In the genomic region with DNA sequence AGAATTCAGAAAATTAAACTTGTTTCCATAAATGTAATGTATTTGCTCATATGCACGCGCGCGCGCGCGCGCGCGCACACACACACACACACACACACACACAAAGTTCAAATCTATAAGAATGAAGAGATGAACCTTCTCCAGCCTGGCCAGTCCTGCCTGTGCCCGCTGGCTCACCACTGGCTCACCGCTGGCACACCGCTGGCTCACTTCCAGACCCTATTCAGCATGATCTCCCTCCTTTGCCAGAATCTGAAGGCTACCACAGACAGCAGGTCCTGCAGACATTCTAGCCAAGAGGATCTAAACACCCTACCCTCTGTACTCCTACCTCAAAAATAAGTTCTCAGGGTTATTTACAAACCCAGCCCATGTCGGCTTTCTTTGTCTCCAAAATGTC, we compare ENCODE assay signal across 16 mouse cellular contexts.
DNase-seq lines count a peak whose midpoint lies in the region; ATAC-seq and TF ChIP-seq lines count a peak whose summit lies in the region.
"Had no signal": no experiment of that assay in that cellular context is flagged by ENCODE, and none has a peak within 500 bp of the region (broad histone marks: within the 10 kb centered on the region; RNA-seq: fewer than 3 reads in every experiment).

No protein-coding gene starts in this region.

- ATAC-seq in heart, embryonic 14.5 days (ENCODE audit: insufficient number of reproducible peaks, insufficient read depth, low FRiP score, low read depth), result no peak
- ATAC-seq in midbrain, postnatal 0 days (ENCODE audit: low FRiP score), result no peak
- ATAC-seq in midbrain, embryonic 11.5 days (ENCODE audit: low FRiP score), result no peak
- no peak for ATAC-seq in inflammation-experienced regulatory T-cells, adult 6 months
- ATAC-seq: intestine, embryonic 16.5 days; midbrain, embryonic 15.5 days had no signal

- WGBS in heart, embryonic 14.5 days, result 72% methylated on average over 14 of the region's 14 CpGs
- WGBS in midbrain, postnatal 0 days, result 77% methylated on average over 14 of the region's 14 CpGs
- 75% methylated on average over 14 of the region's 14 CpGs for WGBS in midbrain, embryonic 11.5 days

- H3K4me2 ChIP-seq in heart, embryonic 14.5 days (ENCODE audit: low read length), result peak overlapping the region; percentile 68
- no peak overlapping the region for H3K4me2 ChIP-seq in midbrain, postnatal 0 days (ENCODE audit: low read depth, low read length, poor library complexity, severe bottlenecking)
- H3K4me2 ChIP-seq in midbrain, embryonic 11.5 days, result no peak overlapping the region

- no peaks in the 10 kb centered on the region for H3K27me3 ChIP-seq in heart, embryonic 14.5 days (ENCODE audit: control insufficient read depth, insufficient read depth, low read length)
- H3K27me3 ChIP-seq in midbrain, postnatal 0 days (ENCODE audit: insufficient read depth, low read length), result no peaks in the 10 kb centered on the region
- H3K27me3 ChIP-seq in midbrain, embryonic 11.5 days (ENCODE audit: control insufficient read depth, insufficient read depth, low read length), result no peaks in the 10 kb centered on the region

- no peak overlapping the region for H3K4me3 ChIP-seq in heart, embryonic 14.5 days (ENCODE audit: control insufficient read depth in 1 of 2, insufficient read depth in 1 of 2, low read depth in 1 of 2, low read length in 2 of 2)
- H3K4me3 ChIP-seq in midbrain, postnatal 0 days (ENCODE audit: low read depth, low read length), result no peak overlapping the region
- H3K4me3 ChIP-seq in midbrain, embryonic 11.5 days (ENCODE audit: low read depth, low read length), result no peak overlapping the region
- H3K4me3 ChIP-seq: erythroblast, embryonic 14.5 days had no signal

- H3K4me1 ChIP-seq in heart, embryonic 14.5 days (ENCODE audit: control insufficient read depth in 2 of 2, insufficient read depth in 2 of 2, low read length in 2 of 2), result peaks cover 5% of the 10 kb centered on the region in 2 experiments; a peak in 2 of 4 replicates
- H3K4me1 ChIP-seq in midbrain, postnatal 0 days (ENCODE audit: insufficient read depth, low read length), result no peaks in the 10 kb centered on the region
- H3K4me1 ChIP-seq in midbrain, embryonic 11.5 days (ENCODE audit: control insufficient read depth, insufficient read depth, low read length), result peaks cover 16% of the 10 kb centered on the region

- H3K27ac ChIP-seq in heart, embryonic 14.5 days (replicated peaks in 1 of 2; ENCODE audit: control insufficient read depth in 1 of 2, insufficient read depth in 1 of 2, low read depth in 2 of 2, low read length in 2 of 2), result no peak overlapping the region
- H3K27ac ChIP-seq in midbrain, postnatal 0 days (ENCODE audit: low read depth, low read length), result no peak overlapping the region
- no peak overlapping the region for H3K27ac ChIP-seq in midbrain, embryonic 11.5 days (ENCODE audit: low read depth, low read length)
- H3K27ac ChIP-seq: limb, embryonic 10.5 days; liver, embryonic 15.5 days; midbrain, embryonic 15.5 days had no signal

- H3K9me3 ChIP-seq in heart, embryonic 14.5 days (ENCODE audit: control insufficient read depth, low read length), result no peaks in the 10 kb centered on the region
- H3K9me3 ChIP-seq in midbrain, postnatal 0 days (ENCODE audit: low read length), result no peaks in the 10 kb centered on the region
- H3K9me3 ChIP-seq in midbrain, embryonic 11.5 days (ENCODE audit: control insufficient read depth, low read length), result no peaks in the 10 kb centered on the region
- H3K9me3 ChIP-seq: limb, embryonic 10.5 days; liver, embryonic 15.5 days; midbrain, embryonic 15.5 days had no signal

- no peak overlapping the region for H3K9ac ChIP-seq in heart, embryonic 14.5 days (ENCODE audit: low read length)
- no peak overlapping the region for H3K9ac ChIP-seq in midbrain, postnatal 0 days (replicated peaks; ENCODE audit: low read length, poor library complexity, severe bottlenecking)
- no peak overlapping the region for H3K9ac ChIP-seq in midbrain, embryonic 11.5 days (ENCODE audit: low read length)
- H3K9ac ChIP-seq: liver, embryonic 15.5 days; midbrain, embryonic 15.5 days had no signal

- no peak for TF ChIP-seq CTCF in midbrain, postnatal 0 days (IDR thresholded peaks at IDR 0.05)

- no peaks in the 10 kb centered on the region for H3K36me3 ChIP-seq in heart, embryonic 14.5 days (ENCODE audit: control insufficient read depth, insufficient read depth, low read length)
- no peaks in the 10 kb centered on the region for H3K36me3 ChIP-seq in midbrain, postnatal 0 days (ENCODE audit: insufficient read depth, low read length)
- no peaks in the 10 kb centered on the region for H3K36me3 ChIP-seq in midbrain, embryonic 11.5 days (ENCODE audit: control insufficient read depth, insufficient read depth, low read length)
- H3K36me3 ChIP-seq: G1E; limb, embryonic 10.5 days; liver, embryonic 15.5 days; midbrain, embryonic 15.5 days had no signal

- peak; percentile 68 for DNase-seq in adrenal gland, adult 2 months
- no peak for DNase-seq in adrenal gland, adult 8-10 months
- DNase-seq in heart, adult 11 months, result no peak
- peak; percentile 22 for DNase-seq in midbrain, postnatal 0 days (ENCODE audit: low spot score)
- no peak for DNase-seq in midbrain, embryonic 11.5 days (ENCODE audit: low spot score, missing footprints)
- peak; percentile 19 for DNase-seq in induced T-regulatory cell, adult 2 months (ENCODE audit: low read depth)
- DNase-seq: cerebellum, adult 8-10 months; lung, postnatal 36 days had no signal

Comparison
In these comparisons a context has a peak if more than half of its experiments do, and no peak if none do; other contexts are left out.
1. DNase-seq: peak in adrenal gland, adult 2 months (single experiment), midbrain, postnatal 0 days (single experiment) and induced T-regulatory cell, adult 2 months (single experiment); none in adrenal gland, adult 8-10 months (single experiment), heart, adult 11 months (single experiment) and midbrain, embryonic 11.5 days (single experiment).